Mouse (Mus musculus) adipocyte (in vitro differentiated cells): Measurements from ENCODE around the gene Tmem253.
"Not testable (repeated sequence)": the region's sequence is repeated elsewhere in the genome, so short reads cannot be mapped to it uniquely, and the experiment has no call there.

ENCODE experiments used
- DNase-seq: peaks from one replicate; pipeline ENCODE4 v3.0.0-alpha.2; 2016; ENCODE audit warnings: low spot score

Tmem253 gene

GRCm38 (mm10) chr14:52021568-52022212 is 6.2 kb downstream of the Tmem253 start:
- no peak for DNase-seq

DNA sequence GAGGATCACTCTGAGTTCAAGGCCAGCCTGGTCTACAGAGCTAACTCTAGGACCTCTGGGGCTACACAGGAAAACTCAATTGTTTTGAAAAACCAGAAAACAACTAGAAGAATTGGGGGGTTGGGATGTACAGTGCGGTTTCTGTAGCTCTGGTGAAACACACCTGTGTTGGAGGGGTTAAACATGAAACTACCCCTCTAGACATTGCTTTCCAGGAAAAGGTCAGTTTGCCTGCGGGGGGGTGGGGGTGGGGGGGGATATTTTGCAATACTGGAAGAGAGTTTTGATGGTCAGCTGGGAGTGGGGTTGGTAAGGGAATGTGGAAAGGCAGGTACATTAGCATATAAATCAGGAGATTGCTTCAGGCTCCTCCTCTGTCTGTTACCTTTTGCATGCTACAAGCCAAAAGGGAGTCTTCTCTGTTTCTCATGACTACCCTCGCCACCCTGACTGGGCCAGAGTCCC is 6.8 kb downstream of the Tmem253 start:
- no peak for DNase-seq

GRCm38 (mm10) chr14:52022709-52023459 is 7.4 kb downstream of the Tmem253 start:
- peak; percentile 90 for DNase-seq

GRCm38 (mm10) chr14:52024133-52024532 is 8.7 kb downstream of the Tmem253 start:
- no peak for DNase-seq

GRCm38 (mm10) chr14:52026342-52026741 is 10.9 kb downstream of the Tmem253 start:
- no peak for DNase-seq

- no peak for DNase-seq
Measured at GRCm38 (mm10) chr14:52035926-52036325, 20.5 kb downstream of the Tmem253 start.

DNA sequence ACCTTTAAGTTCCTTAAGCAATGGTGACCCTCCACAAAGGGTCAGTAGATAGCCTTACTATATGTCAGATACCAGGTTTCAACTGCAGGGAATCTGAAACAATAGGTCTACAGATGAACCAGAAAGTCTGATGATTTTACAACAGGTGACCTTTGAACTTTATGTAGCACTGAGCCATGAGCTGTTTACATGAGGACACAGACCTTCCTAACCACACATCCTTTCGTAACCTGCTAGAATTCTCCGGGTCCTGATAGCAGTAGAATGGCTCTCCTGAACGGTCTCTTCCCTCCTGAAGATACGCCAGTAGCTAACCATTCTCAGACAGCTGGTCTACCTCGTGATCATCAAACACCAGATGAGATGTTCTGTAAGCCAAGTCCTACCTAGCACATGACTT is 23.9 kb downstream of the Tmem253 start:
- no peak for DNase-seq

DNA sequence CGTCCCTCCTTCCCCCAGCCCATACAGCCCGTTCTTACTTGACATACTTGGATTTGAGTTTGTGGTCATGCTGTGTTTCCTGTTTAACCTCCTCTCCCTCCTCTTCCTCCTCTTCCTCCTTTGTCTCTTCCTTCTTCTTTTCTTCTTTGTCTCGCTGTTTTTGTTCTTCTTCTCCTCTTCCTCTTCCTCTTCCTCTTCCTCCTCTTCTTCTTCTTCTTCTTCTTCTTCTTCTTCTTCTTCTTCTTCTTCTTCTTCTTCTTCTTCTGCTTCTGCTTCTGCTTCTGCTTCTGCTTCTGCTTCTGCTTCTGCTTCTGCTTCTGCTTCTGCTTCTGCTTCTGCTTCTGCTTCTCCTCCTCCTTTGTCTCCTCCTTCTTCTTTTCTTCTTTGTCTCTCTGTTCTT is 26.9 kb downstream of the Tmem253 start, which contains the start of gene Olfr221:
Gene Olfr221, minus strand, starts transcription at position 101 of the 400 bp plus-strand sequence.
- DNase-seq = not testable (repeated sequence)

- no peak for DNase-seq
Measured at GRCm38 (mm10) chr14:52043446-52043845, 28.0 kb downstream of the Tmem253 start.

DNA sequence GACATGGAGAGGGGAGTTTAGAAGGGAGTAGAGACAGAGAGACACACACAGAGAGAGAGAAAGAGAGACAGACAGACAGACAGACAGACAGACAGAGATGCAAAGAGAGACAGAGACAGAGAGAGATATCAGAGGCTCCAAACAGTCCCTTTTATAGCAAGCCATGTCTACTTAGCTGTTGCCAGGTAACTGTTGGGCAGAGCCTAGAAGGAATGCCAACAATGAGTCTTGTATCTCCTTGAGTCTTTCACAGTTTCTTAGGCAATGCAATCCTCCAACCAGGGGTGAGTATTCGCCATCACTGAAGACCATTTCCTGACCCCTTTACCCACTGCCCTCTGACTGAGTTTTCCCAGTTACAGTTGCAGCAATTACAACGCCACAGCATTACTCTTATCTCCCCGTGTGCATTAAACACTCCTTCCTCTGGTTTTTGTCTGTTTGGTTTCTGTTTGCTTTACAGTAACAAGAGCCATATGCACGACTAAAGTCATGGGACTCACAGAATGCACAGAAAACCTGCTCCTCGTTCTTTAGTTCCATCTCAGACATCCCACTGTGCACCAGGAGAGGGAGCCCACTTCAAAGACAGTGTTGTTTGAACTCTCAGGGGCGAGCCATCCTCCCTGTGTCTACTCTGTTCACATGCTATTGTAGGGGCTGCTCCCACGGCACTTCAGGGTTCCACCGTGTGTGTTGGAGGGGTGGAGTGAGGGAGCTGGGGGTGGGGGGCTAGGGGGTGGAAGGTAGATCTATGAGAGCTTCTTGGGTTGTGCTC is 29.6 kb downstream of the Tmem253 start:
- no peak for DNase-seq

- DNase-seq = no peak
Measured at GRCm38 (mm10) chr14:52045966-52046565, 30.6 kb downstream of the Tmem253 start.

- not testable (repeated sequence) for DNase-seq
Measured at GRCm38 (mm10) chr14:52052720-52053119, 37.3 kb downstream of the Tmem253 start.

DNA sequence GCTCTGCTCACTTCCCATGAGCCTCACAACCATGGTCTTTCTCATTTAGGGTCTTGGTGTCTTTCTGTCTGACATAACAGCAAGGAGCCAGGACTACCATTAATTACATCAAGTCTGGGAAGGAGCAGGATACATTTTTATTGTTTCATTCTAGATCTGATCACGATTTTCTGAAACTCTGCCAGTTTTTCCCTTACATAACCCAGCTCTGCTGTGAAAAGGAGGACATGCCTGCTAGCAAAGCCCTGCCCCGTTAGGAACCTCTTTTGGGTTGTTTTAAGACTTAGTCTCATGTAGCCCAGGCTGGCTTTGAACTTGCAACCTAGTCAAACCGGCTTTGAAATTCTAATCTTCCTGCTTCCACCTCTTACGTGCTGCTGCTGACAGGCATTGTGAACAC is 44.5 kb downstream of the Tmem253 start:
- peak; percentile 27 for DNase-seq

DNA sequence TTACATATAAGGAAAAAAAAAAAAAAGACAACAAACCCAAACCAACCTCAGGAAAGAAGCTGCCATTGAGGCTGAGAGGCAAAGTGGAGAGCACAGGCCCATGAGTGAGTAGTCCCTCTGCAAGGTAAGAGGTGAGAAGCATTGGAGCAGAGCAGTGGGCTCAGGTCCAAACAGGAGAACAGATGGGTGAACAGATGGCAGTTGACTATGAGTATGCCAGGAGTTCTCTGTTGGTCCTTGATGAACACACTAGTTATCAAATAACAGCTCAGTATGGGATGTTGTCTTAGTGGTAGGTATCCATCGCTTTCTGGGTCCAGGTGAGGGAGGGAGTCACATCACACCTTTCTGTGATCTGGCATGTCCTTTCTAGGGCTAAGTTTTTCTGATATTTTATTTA is 45.3 kb downstream of the Tmem253 start:
- DNase-seq = no peak

GRCm38 (mm10) chr14:52061798-52062197 is 46.3 kb downstream of the Tmem253 start:
- DNase-seq = no peak

DNA sequence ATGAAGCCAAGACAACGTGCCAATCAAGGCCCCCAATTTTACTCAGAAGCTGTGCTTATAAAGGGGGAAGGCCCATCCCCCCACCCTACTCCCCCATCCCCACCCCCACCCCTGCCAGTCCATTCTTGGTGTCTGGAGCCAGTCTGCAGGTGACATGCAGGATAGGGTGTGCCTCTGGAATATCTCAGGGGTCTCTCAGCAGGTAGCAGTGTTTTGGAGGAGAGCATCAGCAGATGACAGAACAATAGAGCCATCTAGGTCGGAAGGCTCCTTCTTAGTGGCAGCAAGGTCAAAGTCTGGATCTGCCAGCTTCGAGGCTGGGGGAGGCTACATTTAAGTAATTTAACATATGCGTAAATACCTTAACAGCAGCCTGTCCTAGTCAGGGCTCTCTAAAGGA is 50.7 kb downstream of the Tmem253 start:
- no peak for DNase-seq
